Mouse (Mus musculus) kidney, adult 9 months (tissue): ENCODE results near the gene Ptpra.

Experiments
- DNase-seq: peaks from one replicate; pipeline ENCODE4 v3.0.0; 2022

Gene Ptpra

GRCm38 (mm10) chr2:130448449-130448848 lies 1.6 kb upstream of the Ptpra start:
- no peak for DNase-seq

GRCm38 (mm10) chr2:130449021-130449793 lies 871 bp upstream of the Ptpra start:
- peak; percentile 59 for DNase-seq

GRCm38 (mm10) chr2:130450434-130450796 lies 337 bp downstream of the Ptpra start:
- DNase-seq = peak; percentile 67

GRCm38 (mm10) chr2:130451086-130451726 lies 1.1 kb downstream of the Ptpra start:
- DNase-seq = no peak

- no peak for DNase-seq
These were observed 1.6 kb downstream of the Ptpra start for GRCm38 (mm10) chr2:130451727-130452090.

GRCm38 (mm10) chr2:130452266-130452665 lies 2.2 kb downstream of the Ptpra start:
- DNase-seq = no peak

GRCm38 (mm10) chr2:130453421-130453820 lies 3.3 kb downstream of the Ptpra start:
- DNase-seq = no peak

GRCm38 (mm10) chr2:130454748-130455370 lies 4.8 kb downstream of the Ptpra start:
- no peak for DNase-seq

GRCm38 (mm10) chr2:130457871-130458270 lies 7.8 kb downstream of the Ptpra start:
- DNase-seq = no peak

GRCm38 (mm10) chr2:130459576-130459975 lies 9.5 kb downstream of the Ptpra start:
- DNase-seq = no peak

- DNase-seq = no peak
These were observed 11.4 kb downstream of the Ptpra start for GRCm38 (mm10) chr2:130461287-130462071.

GRCm38 (mm10) chr2:130466438-130466837 lies 16.4 kb downstream of the Ptpra start:
- DNase-seq = no peak

- DNase-seq = no peak
These were observed 19.3 kb downstream of the Ptpra start for GRCm38 (mm10) chr2:130469366-130469765.

GRCm38 (mm10) chr2:130469935-130470334 lies 19.9 kb downstream of the Ptpra start:
- no peak for DNase-seq

- no peak for DNase-seq
These were observed 22.9 kb downstream of the Ptpra start for GRCm38 (mm10) chr2:130472908-130473510.

- DNase-seq = no peak
These were observed 25.7 kb downstream of the Ptpra start for GRCm38 (mm10) chr2:130475764-130476163.

GRCm38 (mm10) chr2:130476666-130477297 lies 26.7 kb downstream of the Ptpra start:
- DNase-seq = no peak

- DNase-seq = no peak
These were observed 32.1 kb downstream of the Ptpra start for GRCm38 (mm10) chr2:130482177-130482576.

- DNase-seq = no peak
These were observed 32.6 kb downstream of the Ptpra start for GRCm38 (mm10) chr2:130482700-130483099.

GRCm38 (mm10) chr2:130484206-130484605 lies 34.1 kb downstream of the Ptpra start:
- DNase-seq = no peak

- no peak for DNase-seq
These were observed 37.9 kb downstream of the Ptpra start for GRCm38 (mm10) chr2:130488002-130488401.

- no peak for DNase-seq
These were observed 38.5 kb downstream of the Ptpra start for GRCm38 (mm10) chr2:130488600-130488999.
